Mouse (Mus musculus): ENCODE data around the gene Elmo1. TPM values are rescaled to one million over a fixed set of nuclear protein-coding genes. Genes with fewer than 3 reads are reported as not detected.
A peak's percentile ranks its signal among the peaks of the same experiment; 100 is the strongest.

Gene Elmo1
- polyA plus RNA-seq, 1 experiment, result 52.5 TPM

- WGBS, result 65% methylated on average over 6 of the region's 6 CpGs
- no peak overlapping the region; the same call in 1 of the 2 replicates for H3K27ac ChIP-seq (ENCODE audit: control insufficient read depth, insufficient read depth, low read length)
- DNase-seq, result no peak
- H3K4me3 ChIP-seq (ENCODE audit: control insufficient read depth, insufficient read depth, low read length), result no peak overlapping the region
- no peaks in the 10 kb centered on the region for H3K27me3 ChIP-seq (ENCODE audit: control insufficient read depth, insufficient read depth, low read length)
- peaks cover 16% of the 10 kb centered on the region for H3K4me1 ChIP-seq (replicated peaks; ENCODE audit: control insufficient read depth, insufficient read depth, low read length)
- H3K36me3 ChIP-seq (ENCODE audit: control insufficient read depth, insufficient read depth, low read length), result no peaks in the 10 kb centered on the region
- TF ChIP-seq CTCF (IDR thresholded peaks at IDR 0.05; ENCODE audit: borderline replicate concordance, control insufficient read depth, extremely low read depth, insufficient read depth, low read length, poor library complexity), result no peak
- no peak for TF ChIP-seq POLR2A (IDR thresholded peaks at IDR 0.05; ENCODE audit: control insufficient read depth, extremely low read depth, insufficient read depth, low read length, poor library complexity)
Observed at GRCm38 (mm10) chr13:20133602-20134394, 43.4 kb downstream of the Elmo1 start.

DNA sequence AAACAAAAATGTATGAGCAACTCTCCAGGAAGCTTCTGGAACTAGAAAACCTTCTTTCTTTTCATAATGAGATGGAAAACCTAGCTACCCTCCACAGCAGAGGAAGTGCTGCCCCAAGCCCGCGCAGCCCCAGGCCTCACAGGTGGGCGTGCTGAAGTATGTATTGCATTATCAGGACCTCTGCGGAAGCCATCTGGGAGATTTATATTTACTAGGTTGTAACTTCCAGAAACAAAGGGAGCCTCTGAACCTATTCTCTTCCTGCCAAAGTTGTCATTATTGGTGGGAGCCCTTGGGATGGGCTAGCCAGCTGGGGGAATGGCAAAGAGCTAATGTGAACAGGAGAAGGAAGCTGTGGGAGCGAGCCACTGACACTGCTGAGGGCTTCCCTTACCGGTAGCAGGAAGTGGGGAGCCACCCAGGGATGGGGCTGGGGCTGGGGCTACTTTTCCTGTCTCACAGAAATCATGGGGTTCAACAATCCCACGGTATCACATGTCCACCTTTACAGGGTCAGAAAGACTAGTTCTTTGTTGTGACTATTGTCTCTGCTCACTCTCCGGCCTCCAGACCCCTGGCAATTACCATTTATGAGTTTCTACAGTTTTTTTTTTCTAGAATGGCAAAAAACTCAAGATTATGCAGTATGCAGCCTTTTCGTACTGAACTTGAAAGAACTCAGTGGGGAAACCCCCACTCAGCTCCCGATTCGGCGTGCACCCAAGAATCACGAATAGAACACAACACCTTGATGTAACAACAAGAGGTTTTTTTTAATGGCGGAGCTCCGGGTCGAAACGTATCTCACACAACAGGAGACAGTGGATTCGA is 44.2 kb downstream of the Elmo1 start:
- 33% methylated on average over 18 of the region's 18 CpGs for WGBS
- TF ChIP-seq POLR2A (IDR thresholded peaks at IDR 0.05; ENCODE audit: control insufficient read depth, extremely low read depth, insufficient read depth, low read length, poor library complexity) (no peak), CTCF (IDR thresholded peaks at IDR 0.05; ENCODE audit: borderline replicate concordance, control insufficient read depth, extremely low read depth, insufficient read depth, low read length, poor library complexity) (no peak)
- Histone ChIP-seq H3K36me3 (ENCODE audit: control insufficient read depth, insufficient read depth, low read length) (no peaks in the 10 kb centered on the region), H3K4me1 (replicated peaks; ENCODE audit: control insufficient read depth, insufficient read depth, low read length) (peaks cover 16% of the 10 kb centered on the region), H3K4me3 (ENCODE audit: control insufficient read depth, insufficient read depth, low read length) (no peak overlapping the region), H3K27ac (ENCODE audit: control insufficient read depth, insufficient read depth, low read length) (no peak overlapping the region; the same call in 1 of the 2 replicates), H3K27me3 (ENCODE audit: control insufficient read depth, insufficient read depth, low read length) (no peaks in the 10 kb centered on the region)
- DNase-seq, result peak; percentile 46

DNA sequence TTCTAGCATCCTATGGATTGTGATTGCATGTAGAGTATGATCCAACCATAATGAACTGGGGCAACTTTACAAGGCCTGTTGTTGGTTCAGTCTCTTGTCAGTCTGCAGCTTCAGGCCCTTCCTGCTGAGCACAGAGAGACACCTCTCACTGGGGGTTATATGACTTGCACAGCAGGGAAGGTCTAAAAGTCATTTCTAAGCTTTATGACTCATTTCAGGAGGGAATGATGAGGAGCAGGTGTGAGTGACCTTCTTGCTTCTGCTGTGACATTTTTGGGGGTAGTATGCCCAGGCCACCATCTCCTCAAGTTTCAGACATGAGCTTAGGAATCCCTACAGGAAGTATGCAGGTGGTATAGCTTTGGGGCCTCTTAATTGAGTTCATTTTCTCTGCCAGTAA is 46.4 kb downstream of the Elmo1 start:
- H3K27me3 ChIP-seq (ENCODE audit: control insufficient read depth, insufficient read depth, low read length), result no peaks in the 10 kb centered on the region
- no peaks in the 10 kb centered on the region for H3K36me3 ChIP-seq (ENCODE audit: control insufficient read depth, insufficient read depth, low read length)
- H3K27ac ChIP-seq (ENCODE audit: control insufficient read depth, insufficient read depth, low read length), result no peak overlapping the region
- H3K4me1 ChIP-seq (replicated peaks; ENCODE audit: control insufficient read depth, insufficient read depth, low read length), result peaks cover 16% of the 10 kb centered on the region
- H3K4me3 ChIP-seq (ENCODE audit: control insufficient read depth, insufficient read depth, low read length), result no peak overlapping the region
- DNase-seq, result no peak
- TF ChIP-seq CTCF (IDR thresholded peaks at IDR 0.05; ENCODE audit: borderline replicate concordance, control insufficient read depth, extremely low read depth, insufficient read depth, low read length, poor library complexity) (no peak), POLR2A (IDR thresholded peaks at IDR 0.05; ENCODE audit: control insufficient read depth, extremely low read depth, insufficient read depth, low read length, poor library complexity) (no peak)

- no peak for DNase-seq
- TF ChIP-seq CTCF (IDR thresholded peaks at IDR 0.05; ENCODE audit: borderline replicate concordance, control insufficient read depth, extremely low read depth, insufficient read depth, low read length, poor library complexity), result no peak
- no peak for TF ChIP-seq POLR2A (IDR thresholded peaks at IDR 0.05; ENCODE audit: control insufficient read depth, extremely low read depth, insufficient read depth, low read length, poor library complexity)
Observed at GRCm38 (mm10) chr13:20138466-20138865, 48.1 kb downstream of the Elmo1 start.

GRCm38 (mm10) chr13:20139060-20139459 is 48.7 kb downstream of the Elmo1 start:
- no peak for DNase-seq
- 96% methylated on average over 6 of the region's 6 CpGs for WGBS
- no peak for TF ChIP-seq CTCF (IDR thresholded peaks at IDR 0.05; ENCODE audit: borderline replicate concordance, control insufficient read depth, extremely low read depth, insufficient read depth, low read length, poor library complexity)
- TF ChIP-seq POLR2A (IDR thresholded peaks at IDR 0.05; ENCODE audit: control insufficient read depth, extremely low read depth, insufficient read depth, low read length, poor library complexity), result no peak
- H3K4me3 ChIP-seq (ENCODE audit: control insufficient read depth, insufficient read depth, low read length), result no peak overlapping the region
- H3K36me3 ChIP-seq (ENCODE audit: control insufficient read depth, insufficient read depth, low read length), result no peaks in the 10 kb centered on the region
- no peak overlapping the region for H3K27ac ChIP-seq (ENCODE audit: control insufficient read depth, insufficient read depth, low read length)
- H3K4me1 ChIP-seq (replicated peaks; ENCODE audit: control insufficient read depth, insufficient read depth, low read length), result peaks cover 11% of the 10 kb centered on the region
- no peaks in the 10 kb centered on the region for H3K27me3 ChIP-seq (ENCODE audit: control insufficient read depth, insufficient read depth, low read length)

More at GRCm38 (mm10) chr13:20138466-20138865, 48.1 kb downstream of the Elmo1 start:
- Histone ChIP-seq H3K4me1 (replicated peaks; ENCODE audit: control insufficient read depth, insufficient read depth, low read length) (peaks cover 16% of the 10 kb centered on the region), H3K27me3 (ENCODE audit: control insufficient read depth, insufficient read depth, low read length) (no peaks in the 10 kb centered on the region), H3K4me3 (ENCODE audit: control insufficient read depth, insufficient read depth, low read length) (no peak overlapping the region), H3K36me3 (ENCODE audit: control insufficient read depth, insufficient read depth, low read length) (no peaks in the 10 kb centered on the region), H3K27ac (ENCODE audit: control insufficient read depth, insufficient read depth, low read length) (no peak overlapping the region)
- 59% methylated on average over 3 of the region's 3 CpGs for WGBS

DNA sequence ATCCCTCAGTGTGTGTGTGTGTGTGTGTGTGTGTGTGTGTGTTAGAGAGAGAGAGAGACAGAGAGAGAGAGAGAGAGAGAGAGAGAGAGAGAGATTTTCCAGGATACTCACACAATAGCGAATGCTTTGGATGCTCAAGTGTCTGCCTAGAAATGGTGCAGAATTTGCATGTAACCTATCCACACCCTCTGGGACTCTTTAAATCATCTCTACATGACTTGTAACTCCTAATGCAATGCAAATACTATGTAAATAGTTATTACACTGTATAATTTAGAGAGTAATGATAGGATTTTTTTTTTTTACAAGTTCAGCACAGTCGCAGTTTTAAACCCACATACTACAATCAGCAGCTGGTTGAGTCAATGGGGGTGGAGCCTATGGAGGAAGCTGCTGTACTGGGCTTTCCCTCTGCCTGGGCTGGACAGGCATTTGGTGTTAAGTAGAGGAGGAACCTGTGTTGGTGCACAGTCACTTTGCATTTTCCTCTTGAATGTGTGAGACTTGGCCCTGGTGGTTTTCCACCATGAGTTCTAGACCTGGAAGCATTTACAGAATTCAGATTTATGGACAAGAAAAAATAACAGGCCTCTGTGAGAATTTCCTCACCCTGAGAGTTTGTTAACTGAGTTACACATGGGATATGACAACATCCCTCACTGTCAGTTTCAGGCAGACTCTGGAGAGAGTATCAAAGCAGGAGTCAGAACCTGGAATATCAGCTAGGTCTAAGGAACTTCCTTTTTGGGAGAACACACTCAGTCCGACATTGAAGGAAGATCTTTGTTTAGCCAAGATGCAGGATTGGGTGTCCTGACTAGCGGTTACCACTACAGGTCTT is 49.6 kb downstream of the Elmo1 start:
- Histone ChIP-seq H3K4me1 (replicated peaks; ENCODE audit: control insufficient read depth, insufficient read depth, low read length) (peaks cover 2% of the 10 kb centered on the region; the same call in 1 of the 2 replicates), H3K27ac (ENCODE audit: control insufficient read depth, insufficient read depth, low read length) (no peak overlapping the region), H3K4me3 (ENCODE audit: control insufficient read depth, insufficient read depth, low read length) (no peak overlapping the region), H3K27me3 (ENCODE audit: control insufficient read depth, insufficient read depth, low read length) (no peaks in the 10 kb centered on the region), H3K36me3 (ENCODE audit: control insufficient read depth, insufficient read depth, low read length) (no peaks in the 10 kb centered on the region)
- no peak for DNase-seq
- TF ChIP-seq CTCF (IDR thresholded peaks at IDR 0.05; ENCODE audit: borderline replicate concordance, control insufficient read depth, extremely low read depth, insufficient read depth, low read length, poor library complexity) (no peak), POLR2A (IDR thresholded peaks at IDR 0.05; ENCODE audit: control insufficient read depth, extremely low read depth, insufficient read depth, low read length, poor library complexity) (no peak)
- WGBS, result 72% methylated on average over 4 of the region's 4 CpGs

All from thymus, adult 2 months (tissue).